Mouse (Mus musculus): ENCODE data around the gene Pdss1. TPM values are rescaled to one million over a fixed set of nuclear protein-coding genes. Genes with fewer than 3 reads are reported as not detected.
"Not testable (repeated sequence)": the region's sequence is repeated elsewhere in the genome, so short reads cannot be mapped to it uniquely, and the experiment has no call there.

The Pdss1 gene
- polyA plus RNA-seq, 1 experiment from 2014 or later = 35.3 TPM

DNA sequence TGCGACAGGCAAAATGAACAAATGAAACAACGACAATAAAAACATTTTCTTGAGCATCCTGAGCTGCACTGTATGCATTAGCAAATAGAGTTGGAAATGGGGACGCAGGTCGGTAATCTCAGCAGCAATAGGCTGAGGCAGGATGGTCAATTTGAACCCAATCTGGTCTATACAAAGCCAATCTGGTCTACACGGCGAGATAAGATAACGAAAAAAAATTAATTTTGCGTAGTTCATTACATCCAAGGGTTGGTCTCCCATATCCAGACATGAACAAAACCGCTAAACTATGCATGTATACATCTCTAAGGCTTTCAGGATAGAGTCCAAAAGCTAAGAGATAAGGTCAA lies 415 bp upstream of the Pdss1 start:
- no peaks in the 10 kb centered on the region for H3K27me3 ChIP-seq (replicated peaks)
- no peaks in the 10 kb centered on the region for H3K4me1 ChIP-seq (replicated peaks)
- peak overlapping the region; percentile 78 for H3K4me2 ChIP-seq (replicated peaks)
- peak overlapping the region; percentile 87 for H3K27ac ChIP-seq
- H3K36me3 ChIP-seq = no peaks in the 10 kb centered on the region
- H3K9ac ChIP-seq = peak overlapping the region; percentile 80
- no peaks in the 10 kb centered on the region for H3K9me3 ChIP-seq
- peak overlapping the region; percentile 94 for H3K4me3 ChIP-seq (replicated peaks)
- no peak; the same call in 1 of the 2 replicates for ATAC-seq
- WGBS = 17% methylated on average over 9 of the region's 9 CpGs

DNA sequence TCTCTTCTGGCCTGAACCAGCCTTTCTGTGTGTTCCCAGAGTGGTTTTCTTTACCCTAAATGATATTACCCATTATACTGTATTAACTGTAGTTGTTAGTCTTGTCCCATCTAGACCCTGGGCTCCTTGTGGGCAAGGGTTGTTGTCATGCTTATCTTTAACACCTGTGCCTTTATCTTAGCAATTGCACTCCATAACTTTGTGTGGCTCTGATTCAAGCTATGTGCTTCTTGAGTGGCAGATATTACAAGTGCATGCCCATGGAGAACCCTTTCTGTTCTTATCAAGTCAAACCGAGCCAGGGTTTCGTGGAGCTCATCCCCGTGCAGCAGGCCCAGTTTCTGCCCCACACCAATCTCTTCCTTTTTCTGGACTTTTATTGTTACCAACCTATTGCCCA lies 8.6 kb downstream of the Pdss1 start:
- Histone ChIP-seq H3K4me2 (replicated peaks) (no peak overlapping the region), H3K9ac (no peak overlapping the region), H3K27me3 (replicated peaks) (no peaks in the 10 kb centered on the region), H3K27ac (no peak overlapping the region), H3K9me3 (no peaks in the 10 kb centered on the region), H3K36me3 (peaks cover 9% of the 10 kb centered on the region), H3K4me1 (replicated peaks) (no peaks in the 10 kb centered on the region), H3K4me3 (replicated peaks) (no peak overlapping the region)
- WGBS = 88% methylated on average over 3 of the region's 3 CpGs
- ATAC-seq = no peak

DNA sequence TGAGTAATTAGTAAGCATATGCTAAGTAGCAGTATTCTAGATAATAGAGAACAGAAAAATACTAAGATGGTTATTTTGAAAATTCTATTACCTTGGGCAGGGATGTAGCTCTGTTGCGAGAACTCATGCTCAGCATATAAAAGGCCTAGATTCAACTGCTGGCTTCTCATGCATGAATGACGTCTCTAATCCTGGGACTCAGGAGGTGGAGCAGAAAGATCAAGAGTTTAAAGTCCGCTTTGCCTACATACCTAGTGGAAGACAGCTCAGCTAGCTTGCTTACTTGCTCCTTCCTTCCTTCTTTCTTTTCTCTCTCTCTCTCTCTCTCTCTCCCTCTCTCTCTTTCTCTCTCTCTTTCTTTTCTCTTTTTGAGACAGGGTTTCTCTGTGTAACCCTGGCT lies 19.1 kb downstream of the Pdss1 start:
- Histone ChIP-seq H3K27me3 (replicated peaks) (no peaks in the 10 kb centered on the region), H3K9ac (no peak overlapping the region), H3K27ac (no peak overlapping the region), H3K4me2 (replicated peaks) (no peak overlapping the region), H3K4me3 (replicated peaks) (no peak overlapping the region), H3K9me3 (no peaks in the 10 kb centered on the region), H3K36me3 (peaks cover 6% of the 10 kb centered on the region; the same call in 1 of the 2 replicates), H3K4me1 (replicated peaks) (no peaks in the 10 kb centered on the region)
- 0 out of 2 replicates have a peak, but pooled peaks have one; percentile 53 for ATAC-seq
- 86% methylated on average over 3 of the region's 3 CpGs for WGBS

DNA sequence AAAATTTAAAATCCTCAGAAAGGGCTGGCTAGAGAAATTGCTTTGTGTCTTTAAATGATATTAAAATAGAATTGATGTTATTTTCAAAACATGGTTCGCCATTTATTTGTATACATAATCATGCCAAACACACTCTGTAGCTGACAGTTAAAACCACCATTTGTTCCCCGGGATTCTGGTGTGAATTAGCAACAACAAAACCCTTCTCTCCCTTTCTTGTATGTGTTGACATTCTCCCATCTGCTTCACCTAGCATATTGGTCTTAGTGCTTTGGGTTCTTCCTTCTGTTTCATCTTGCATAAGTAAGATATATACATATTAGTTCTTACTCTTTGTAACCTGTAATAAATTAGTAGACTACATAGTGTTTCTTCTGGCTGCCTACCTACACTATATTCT lies 23.3 kb downstream of the Pdss1 start:
- no peak overlapping the region for H3K27ac ChIP-seq
- no peaks in the 10 kb centered on the region for H3K9me3 ChIP-seq
- ATAC-seq = no peak
- H3K4me2 ChIP-seq (replicated peaks) = no peak overlapping the region
- H3K36me3 ChIP-seq = peaks cover 7% of the 10 kb centered on the region; the same call in 1 of the 2 replicates
- H3K27me3 ChIP-seq (replicated peaks) = no peaks in the 10 kb centered on the region
- WGBS = 84% methylated on average over 2 of the region's 2 CpGs
- H3K4me3 ChIP-seq (replicated peaks) = no peak overlapping the region
- no peaks in the 10 kb centered on the region for H3K4me1 ChIP-seq (replicated peaks)
- H3K9ac ChIP-seq = no peak overlapping the region

DNA sequence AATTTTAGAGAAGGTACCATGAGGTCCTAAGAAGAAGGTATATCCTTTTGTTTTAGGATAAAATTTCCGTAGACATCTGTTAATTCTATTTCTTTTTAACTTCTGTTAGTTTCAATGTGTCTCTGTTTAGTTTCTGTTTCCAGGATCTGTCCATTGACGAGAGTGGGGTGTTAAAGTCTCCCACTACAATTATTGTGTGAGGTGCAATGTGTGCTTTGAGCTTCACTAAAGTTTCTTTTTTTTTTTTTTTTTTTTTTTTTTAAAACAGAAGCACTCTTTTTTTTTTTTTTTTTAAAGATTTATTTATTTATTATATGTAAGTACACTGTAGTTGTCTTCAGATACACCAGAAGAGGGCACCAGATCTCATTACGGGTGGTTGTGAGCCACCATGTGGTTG lies 30.6 kb downstream of the Pdss1 start:
- not testable (repeated sequence) for H3K4me2 ChIP-seq (replicated peaks); H3K9ac ChIP-seq; H3K4me1 ChIP-seq (replicated peaks); H3K27ac ChIP-seq; H3K9me3 ChIP-seq; H3K27me3 ChIP-seq (replicated peaks); H3K36me3 ChIP-seq; H3K4me3 ChIP-seq (replicated peaks); ATAC-seq
- 88% methylated on average over 2 of the region's 3 CpGs for WGBS

DNA sequence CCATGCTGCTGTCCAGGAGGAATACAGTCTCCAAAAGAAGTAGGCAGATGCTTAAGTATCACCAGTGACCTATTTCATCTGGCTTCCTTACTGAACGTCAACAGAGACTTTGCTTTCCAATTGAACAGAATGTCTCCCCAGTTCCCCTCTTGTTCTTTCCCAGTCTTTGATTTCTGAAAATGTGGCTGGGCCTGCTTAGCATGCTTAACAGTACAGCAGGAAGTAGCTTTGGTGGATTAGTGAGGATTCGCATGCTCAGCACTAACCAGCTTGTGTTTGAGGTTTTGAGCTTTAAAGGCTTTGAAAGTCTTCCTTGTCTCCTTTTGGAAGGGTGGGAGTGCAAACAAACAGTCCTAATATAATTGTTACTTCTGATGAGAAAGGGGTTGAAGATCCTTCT lies 32.9 kb downstream of the Pdss1 start:
- H3K27ac ChIP-seq = no peak overlapping the region
- H3K27me3 ChIP-seq (replicated peaks) = no peaks in the 10 kb centered on the region
- no peak overlapping the region for H3K4me2 ChIP-seq (replicated peaks)
- ATAC-seq = no peak
- no peaks in the 10 kb centered on the region for H3K9me3 ChIP-seq
- H3K4me3 ChIP-seq (replicated peaks) = no peak overlapping the region
- H3K9ac ChIP-seq = no peak overlapping the region
- WGBS = 83% methylated on average over 2 of the region's 2 CpGs
- H3K36me3 ChIP-seq = no peaks in the 10 kb centered on the region
- no peaks in the 10 kb centered on the region for H3K4me1 ChIP-seq (replicated peaks)

DNA sequence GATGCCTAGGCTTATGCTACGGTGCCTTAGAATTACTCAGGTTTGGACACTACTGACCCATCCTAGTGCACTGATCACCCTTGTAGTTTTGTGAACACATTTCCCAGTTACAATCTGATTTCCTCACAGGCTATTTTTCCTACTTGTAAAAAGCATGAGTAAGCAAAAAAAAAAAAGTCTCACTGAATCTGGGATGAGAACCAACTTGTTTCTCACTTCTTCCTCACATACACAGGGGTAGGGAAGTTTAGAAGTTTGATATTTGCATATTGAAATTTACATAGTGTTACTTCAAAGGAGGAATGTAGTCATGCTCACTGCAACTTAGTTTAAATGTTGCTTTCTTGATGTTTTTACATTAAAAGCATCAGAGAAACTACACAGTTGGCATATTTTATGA lies 38.2 kb downstream of the Pdss1 start:
- Histone ChIP-seq H3K9ac (no peak overlapping the region), H3K9me3 (no peaks in the 10 kb centered on the region), H3K4me1 (replicated peaks) (no peaks in the 10 kb centered on the region), H3K4me2 (replicated peaks) (no peak overlapping the region), H3K36me3 (no peaks in the 10 kb centered on the region), H3K4me3 (replicated peaks) (no peak overlapping the region), H3K27ac (no peak overlapping the region), H3K27me3 (replicated peaks) (no peaks in the 10 kb centered on the region)
- WGBS = 82% methylated on average over 1 of the region's 1 CpGs
- ATAC-seq = no peak

DNA sequence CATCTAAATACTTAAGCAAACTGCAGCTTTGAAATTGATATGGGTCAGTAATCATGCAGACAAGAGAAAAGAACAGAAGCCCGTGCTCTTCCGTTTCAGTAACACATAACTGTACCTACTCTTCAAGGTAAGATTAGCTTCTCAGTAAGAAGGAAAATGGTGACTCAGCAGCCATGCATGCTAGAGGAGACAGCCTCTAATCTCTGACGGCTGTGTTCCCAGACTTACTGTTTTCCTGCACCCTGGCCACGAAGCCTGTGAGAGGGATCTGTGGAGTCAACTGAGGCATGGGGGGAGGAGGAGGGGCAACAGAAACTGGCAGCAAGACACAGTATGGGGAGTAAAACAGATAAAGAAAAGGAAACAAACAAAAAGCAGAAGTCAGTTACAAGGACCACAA lies 54.6 kb downstream of the Pdss1 start:
- no peaks in the 10 kb centered on the region for H3K4me1 ChIP-seq (replicated peaks)
- H3K36me3 ChIP-seq = no peaks in the 10 kb centered on the region
- no peak overlapping the region for H3K27ac ChIP-seq
- H3K9me3 ChIP-seq = no peaks in the 10 kb centered on the region
- ATAC-seq = no peak
- H3K4me3 ChIP-seq (replicated peaks) = no peak overlapping the region
- no peaks in the 10 kb centered on the region for H3K27me3 ChIP-seq (replicated peaks)
- H3K4me2 ChIP-seq (replicated peaks) = no peak overlapping the region
- H3K9ac ChIP-seq = no peak overlapping the region
- 51% methylated on average over 4 of the region's 4 CpGs for WGBS

DNA sequence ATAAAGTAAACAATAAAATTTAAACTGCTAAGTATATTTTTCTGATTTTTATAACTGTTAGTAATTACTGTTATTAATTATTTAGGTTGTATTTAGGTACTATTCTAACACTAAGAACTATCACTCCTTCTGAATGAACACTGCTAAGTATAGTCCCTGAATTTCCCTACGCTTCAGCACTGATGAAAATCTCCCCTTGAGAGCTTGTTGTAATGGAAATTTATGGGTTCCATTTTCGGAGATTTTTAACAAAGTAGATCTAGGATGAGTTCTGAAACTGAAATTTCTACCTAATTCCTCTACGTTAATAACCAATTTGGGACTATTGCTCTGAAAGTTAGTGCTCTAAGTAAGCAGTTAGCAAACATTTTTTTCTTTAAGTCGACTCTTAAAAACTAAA lies 59.0 kb downstream of the Pdss1 start:
- no peak overlapping the region for H3K27ac ChIP-seq
- 94% methylated on average over 4 of the region's 4 CpGs for WGBS
- no peak overlapping the region for H3K9ac ChIP-seq
- no peak for ATAC-seq
- H3K4me1 ChIP-seq (replicated peaks) = no peaks in the 10 kb centered on the region
- peaks cover 4% of the 10 kb centered on the region; the same call in 1 of the 2 replicates for H3K36me3 ChIP-seq
- H3K4me3 ChIP-seq (replicated peaks) = no peak overlapping the region
- no peaks in the 10 kb centered on the region for H3K9me3 ChIP-seq
- H3K27me3 ChIP-seq (replicated peaks) = no peaks in the 10 kb centered on the region
- no peak overlapping the region for H3K4me2 ChIP-seq (replicated peaks)

DNA sequence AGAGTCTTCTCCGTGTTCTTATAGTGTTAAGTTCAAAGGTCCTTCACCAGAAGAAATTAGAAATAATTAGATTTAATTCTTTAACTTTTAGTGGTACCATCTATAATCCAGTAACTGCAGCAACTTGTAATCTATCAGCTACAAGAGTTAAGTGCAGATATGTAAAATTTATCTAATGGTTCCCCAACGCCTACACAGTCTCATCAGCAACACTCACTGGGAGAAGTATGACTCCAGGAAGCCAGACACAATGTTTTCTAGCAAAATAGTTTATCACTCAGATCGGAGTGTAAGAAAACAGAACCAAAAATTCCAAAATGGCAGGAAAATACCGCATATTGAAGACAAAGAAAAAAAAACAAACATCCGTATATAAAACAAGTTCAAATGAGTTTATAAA lies 60.6 kb downstream of the Pdss1 start:
- H3K4me3 ChIP-seq (replicated peaks) = no peak overlapping the region
- 92% methylated on average over 5 of the region's 5 CpGs for WGBS
- no peaks in the 10 kb centered on the region for H3K4me1 ChIP-seq (replicated peaks)
- H3K4me2 ChIP-seq (replicated peaks) = no peak overlapping the region
- H3K27me3 ChIP-seq (replicated peaks) = no peaks in the 10 kb centered on the region
- H3K36me3 ChIP-seq = peaks cover 4% of the 10 kb centered on the region; the same call in 1 of the 2 replicates
- H3K9me3 ChIP-seq = no peaks in the 10 kb centered on the region
- no peak for ATAC-seq
- H3K9ac ChIP-seq = no peak overlapping the region
- no peak overlapping the region for H3K27ac ChIP-seq

DNA sequence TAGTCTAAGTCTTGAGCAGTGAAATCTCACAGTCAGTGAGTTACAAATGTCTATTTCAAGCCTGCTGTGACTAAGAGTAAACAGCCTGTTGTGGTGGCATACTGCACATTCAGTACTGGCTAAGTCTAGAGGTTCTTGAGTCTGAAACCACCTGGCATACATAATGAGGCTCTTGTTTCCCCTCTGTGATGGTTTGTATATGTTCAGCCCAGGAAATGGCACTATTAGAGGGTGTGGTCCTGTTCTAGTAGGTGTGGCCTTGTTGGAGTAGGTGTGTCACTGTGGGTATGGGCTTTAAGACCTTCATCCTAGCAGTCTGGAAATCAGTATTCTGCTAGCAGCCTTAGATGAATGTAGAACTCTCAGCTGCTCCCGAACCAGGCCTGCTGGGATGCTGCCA lies 62.1 kb downstream of the Pdss1 start:
- no peak overlapping the region for H3K9ac ChIP-seq
- H3K36me3 ChIP-seq = peaks cover 4% of the 10 kb centered on the region; the same call in 1 of the 2 replicates
- H3K27ac ChIP-seq = no peak overlapping the region
- no peaks in the 10 kb centered on the region for H3K27me3 ChIP-seq (replicated peaks)
- H3K4me2 ChIP-seq (replicated peaks) = no peak overlapping the region
- no peak overlapping the region for H3K4me3 ChIP-seq (replicated peaks)
- no peaks in the 10 kb centered on the region for H3K4me1 ChIP-seq (replicated peaks)
- WGBS = 94% methylated on average over 1 of the region's 1 CpGs
- ATAC-seq = peak; percentile 51; the same call in 1 of the 2 replicates
- no peaks in the 10 kb centered on the region for H3K9me3 ChIP-seq

DNA sequence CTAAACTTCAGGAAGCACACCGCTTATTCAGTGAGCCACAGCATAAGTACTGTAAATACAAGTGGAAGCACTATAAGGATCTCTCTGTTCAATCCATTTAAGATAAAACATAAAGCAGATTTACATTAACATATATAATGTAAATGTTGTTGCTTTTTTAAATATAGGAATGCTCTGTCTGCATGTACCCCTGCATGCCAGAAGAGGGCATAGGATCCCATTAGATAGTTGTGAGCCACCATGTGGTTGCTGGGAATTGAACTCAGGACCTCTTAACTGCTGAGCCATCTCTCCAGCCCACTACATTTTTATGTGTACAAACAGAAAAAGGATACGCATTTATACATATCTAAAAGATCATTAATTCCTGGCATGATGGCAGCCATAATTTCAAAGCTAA lies 66.4 kb downstream of the Pdss1 start:
- Histone ChIP-seq H3K9me3 (no peaks in the 10 kb centered on the region), H3K27me3 (replicated peaks) (no peaks in the 10 kb centered on the region), H3K4me2 (replicated peaks) (no peak overlapping the region), H3K36me3 (peaks cover 4% of the 10 kb centered on the region; the same call in 1 of the 2 replicates), H3K9ac (no peak overlapping the region), H3K4me3 (replicated peaks) (no peak overlapping the region), H3K4me1 (replicated peaks) (no peaks in the 10 kb centered on the region), H3K27ac (no peak overlapping the region)
- 92% methylated on average over 2 of the region's 2 CpGs for WGBS
- ATAC-seq = no peak

DNA sequence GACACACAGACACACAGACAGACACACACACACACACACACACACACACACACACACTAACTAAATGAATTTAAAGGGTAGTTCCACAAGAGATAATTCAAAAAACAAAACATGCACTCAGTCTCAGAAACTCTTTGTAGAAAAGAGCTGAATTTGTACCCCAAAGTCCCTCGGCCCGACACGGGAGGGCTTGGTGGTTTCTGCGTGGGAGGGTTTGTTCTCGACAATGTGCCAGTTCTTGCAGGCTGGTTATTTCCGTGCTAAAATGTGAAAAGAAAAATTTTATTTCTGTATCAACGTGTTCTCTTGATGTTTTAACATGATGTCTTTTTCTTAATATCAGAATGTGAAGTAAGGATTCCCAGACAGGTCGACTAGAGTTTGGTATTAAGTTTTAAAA lies 66.9 kb downstream of the Pdss1 start:
- Histone ChIP-seq H3K4me2 (replicated peaks) (no peak overlapping the region), H3K27ac (no peak overlapping the region), H3K9me3 (no peaks in the 10 kb centered on the region), H3K4me3 (replicated peaks) (no peak overlapping the region), H3K36me3 (peaks cover 2% of the 10 kb centered on the region; the same call in 1 of the 2 replicates), H3K4me1 (replicated peaks) (no peaks in the 10 kb centered on the region), H3K9ac (no peak overlapping the region), H3K27me3 (replicated peaks) (no peaks in the 10 kb centered on the region)
- 93% methylated on average over 8 of the region's 8 CpGs for WGBS
- no peak for ATAC-seq
